ENCODE assay signal across 19 mouse cellular contexts in genomic region chr10:92389176-92389732, GRCm38 (mm10).
A peak's percentile ranks its signal among the peaks of the same experiment; 100 is the strongest.
DNase-seq lines count a peak whose midpoint lies in the region; ATAC-seq and TF ChIP-seq lines count a peak whose summit lies in the region.
"Had no signal": no experiment of that assay in that cellular context is flagged by ENCODE, and none has a peak within 500 bp of the region (broad histone marks: within the 10 kb centered on the region; RNA-seq: fewer than 3 reads in every experiment).

No protein-coding gene starts in this region.

- H3K4me3 ChIP-seq in embryonic facial prominence, embryonic 12.5 days, result no peak overlapping the region
- H3K4me3 ChIP-seq in embryonic facial prominence, embryonic 10.5 days, result no peak overlapping the region
- H3K4me3 ChIP-seq in midbrain, embryonic 14.5 days (replicated peaks; ENCODE audit: low read depth, low read length), result no peak overlapping the region
- H3K4me3 ChIP-seq in midbrain, embryonic 11.5 days (ENCODE audit: low read depth, low read length), result no peak overlapping the region
- H3K4me3 ChIP-seq in forebrain, embryonic 15.5 days, result no peak overlapping the region
- no peak overlapping the region for H3K4me3 ChIP-seq in neural tube, embryonic 14.5 days (ENCODE audit: low read depth, low read length)
- no peak overlapping the region for H3K4me3 ChIP-seq in thymus, adult 2 months (ENCODE audit: control insufficient read depth, insufficient read depth, low read length)
- H3K4me3 ChIP-seq: neural tube, embryonic 12.5 days had no signal

- no peak for DNase-seq in embryonic facial prominence, embryonic 10.5 days (ENCODE audit: low spot score)
- DNase-seq in midbrain, embryonic 14.5 days, result peak; percentile 62
- DNase-seq in midbrain, embryonic 11.5 days (ENCODE audit: low spot score, missing footprints), result no peak
- no peak for DNase-seq in gastrocnemius, adult 18-20 months (ENCODE audit: low spot score)
- no peak for DNase-seq in thymus, adult 2 months
- DNase-seq: adrenal gland, postnatal 10 days; cerebellum, adult 2 months; gastrocnemius, postnatal 36 days; heart, postnatal 10 days; kidney, adult 8-10 months; kidney, postnatal 4 days; liver; liver, postnatal 0 days; lung, postnatal 36 days; right cerebral cortex, postnatal 4 days had no signal

- no peaks in the 10 kb centered on the region for H3K27me3 ChIP-seq in embryonic facial prominence, embryonic 12.5 days
- no peaks in the 10 kb centered on the region for H3K27me3 ChIP-seq in embryonic facial prominence, embryonic 10.5 days (replicated peaks; ENCODE audit: low read depth, poor library complexity, severe bottlenecking)
- H3K27me3 ChIP-seq in midbrain, embryonic 14.5 days (ENCODE audit: control insufficient read depth, insufficient read depth, low read length), result no peaks in the 10 kb centered on the region
- H3K27me3 ChIP-seq in midbrain, embryonic 11.5 days (ENCODE audit: control insufficient read depth, insufficient read depth, low read length), result no peaks in the 10 kb centered on the region
- H3K27me3 ChIP-seq in forebrain, embryonic 15.5 days, result no peaks in the 10 kb centered on the region
- no peaks in the 10 kb centered on the region for H3K27me3 ChIP-seq in neural tube, embryonic 14.5 days (ENCODE audit: control insufficient read depth, insufficient read depth, low read length)
- H3K27me3 ChIP-seq in thymus, adult 2 months (ENCODE audit: control insufficient read depth, insufficient read depth, low read length), result no peaks in the 10 kb centered on the region
- H3K27me3 ChIP-seq: neural tube, embryonic 12.5 days had no signal

- no peaks in the 10 kb centered on the region for H3K4me1 ChIP-seq in embryonic facial prominence, embryonic 12.5 days
- no peaks in the 10 kb centered on the region for H3K4me1 ChIP-seq in embryonic facial prominence, embryonic 10.5 days
- H3K4me1 ChIP-seq in midbrain, embryonic 14.5 days (ENCODE audit: control insufficient read depth, insufficient read depth, low read length), result peaks cover 11% of the 10 kb centered on the region
- H3K4me1 ChIP-seq in midbrain, embryonic 11.5 days (ENCODE audit: control insufficient read depth, insufficient read depth, low read length), result 0 out of 2 replicates have a peak, but pooled peaks cover 2% of the 10 kb centered on the region
- peaks cover 8% of the 10 kb centered on the region for H3K4me1 ChIP-seq in forebrain, embryonic 15.5 days
- H3K4me1 ChIP-seq in neural tube, embryonic 14.5 days (ENCODE audit: control insufficient read depth, insufficient read depth, low read length), result no peaks in the 10 kb centered on the region
- H3K4me1 ChIP-seq in thymus, adult 2 months (replicated peaks; ENCODE audit: control insufficient read depth, insufficient read depth, low read length), result no peaks in the 10 kb centered on the region
- H3K4me1 ChIP-seq: neural tube, embryonic 12.5 days had no signal

- no peak overlapping the region for H3K27ac ChIP-seq in embryonic facial prominence, embryonic 12.5 days
- no peak overlapping the region for H3K27ac ChIP-seq in embryonic facial prominence, embryonic 10.5 days (replicated peaks)
- no peak overlapping the region; the same call in 1 of the 2 replicates for H3K27ac ChIP-seq in midbrain, embryonic 14.5 days (replicated peaks; ENCODE audit: low read depth, low read length)
- no peak overlapping the region for H3K27ac ChIP-seq in midbrain, embryonic 11.5 days (ENCODE audit: low read depth, low read length)
- H3K27ac ChIP-seq in forebrain, embryonic 15.5 days (replicated peaks), result peak overlapping the region; percentile 57
- H3K27ac ChIP-seq in neural tube, embryonic 14.5 days (ENCODE audit: low read depth, low read length), result no peak overlapping the region
- H3K27ac ChIP-seq in thymus, adult 2 months (ENCODE audit: control insufficient read depth, insufficient read depth, low read length), result no peak overlapping the region
- H3K27ac ChIP-seq: neural tube, embryonic 12.5 days had no signal

- ATAC-seq in embryonic facial prominence, embryonic 12.5 days (ENCODE audit: insufficient number of reproducible peaks, insufficient read depth, low FRiP score, low TSS enrichment), result 0 out of 2 replicates have a peak, but pooled peaks have one; percentile 35
- no peak for ATAC-seq in midbrain, embryonic 14.5 days (ENCODE audit: low FRiP score, low TSS enrichment)
- ATAC-seq in midbrain, embryonic 11.5 days (ENCODE audit: low FRiP score), result no peak
- ATAC-seq in forebrain, embryonic 15.5 days (replicated peaks), result 0 out of 2 replicates have a peak, but pooled peaks have one; percentile 35
- peak; percentile 41; the same call in 1 of the 2 replicates for ATAC-seq in neural tube, embryonic 14.5 days (ENCODE audit: low read depth)
- ATAC-seq: liver, postnatal 0 days had no signal

- no peak overlapping the region for H3K4me2 ChIP-seq in embryonic facial prominence, embryonic 12.5 days (replicated peaks)
- no peak overlapping the region for H3K4me2 ChIP-seq in midbrain, embryonic 14.5 days (ENCODE audit: low read length)
- H3K4me2 ChIP-seq in midbrain, embryonic 11.5 days, result no peak overlapping the region
- no peak overlapping the region for H3K4me2 ChIP-seq in forebrain, embryonic 15.5 days (replicated peaks)
- no peak overlapping the region; the same call in 1 of the 2 replicates for H3K4me2 ChIP-seq in neural tube, embryonic 14.5 days (ENCODE audit: low read depth, low read length)
- H3K4me2 ChIP-seq: neural tube, embryonic 12.5 days had no signal

- 65% methylated on average over 7 of the region's 7 CpGs for WGBS in embryonic facial prominence, embryonic 12.5 days
- 74% methylated on average over 7 of the region's 7 CpGs for WGBS in embryonic facial prominence, embryonic 10.5 days
- 37% methylated on average over 7 of the region's 7 CpGs for WGBS in midbrain, embryonic 14.5 days
- WGBS in midbrain, embryonic 11.5 days, result 60% methylated on average over 7 of the region's 7 CpGs
- WGBS in forebrain, embryonic 15.5 days, result 14% methylated on average over 7 of the region's 7 CpGs
- WGBS in neural tube, embryonic 14.5 days, result 22% methylated on average over 7 of the region's 7 CpGs
- WGBS in thymus, adult 2 months, result 86% methylated on average over 7 of the region's 7 CpGs

- H3K36me3 ChIP-seq in embryonic facial prominence, embryonic 12.5 days, result no peaks in the 10 kb centered on the region
- H3K36me3 ChIP-seq in embryonic facial prominence, embryonic 10.5 days (replicated peaks), result no peaks in the 10 kb centered on the region
- H3K36me3 ChIP-seq in midbrain, embryonic 14.5 days (ENCODE audit: control insufficient read depth, insufficient read depth, low read length), result no peaks in the 10 kb centered on the region
- H3K36me3 ChIP-seq in midbrain, embryonic 11.5 days (ENCODE audit: control insufficient read depth, insufficient read depth, low read length), result no peaks in the 10 kb centered on the region
- no peaks in the 10 kb centered on the region for H3K36me3 ChIP-seq in forebrain, embryonic 15.5 days
- H3K36me3 ChIP-seq in neural tube, embryonic 14.5 days (ENCODE audit: control insufficient read depth, insufficient read depth, low read length), result no peaks in the 10 kb centered on the region
- no peaks in the 10 kb centered on the region for H3K36me3 ChIP-seq in thymus, adult 2 months (ENCODE audit: control insufficient read depth, insufficient read depth, low read length)
- H3K36me3 ChIP-seq: neural tube, embryonic 12.5 days had no signal

- H3K9ac ChIP-seq in embryonic facial prominence, embryonic 12.5 days, result no peak overlapping the region
- H3K9ac ChIP-seq in midbrain, embryonic 14.5 days (replicated peaks; ENCODE audit: low read length), result no peak overlapping the region
- H3K9ac ChIP-seq in midbrain, embryonic 11.5 days (ENCODE audit: low read length), result no peak overlapping the region
- H3K9ac ChIP-seq in forebrain, embryonic 15.5 days (replicated peaks), result no peak overlapping the region
- H3K9ac ChIP-seq in neural tube, embryonic 14.5 days (replicated peaks; ENCODE audit: low read depth, low read length), result no peak overlapping the region
- H3K9ac ChIP-seq: liver, postnatal 0 days; neural tube, embryonic 12.5 days had no signal

- no peak for TF ChIP-seq POLR2A in thymus, adult 2 months (IDR thresholded peaks at IDR 0.05; ENCODE audit: control insufficient read depth, extremely low read depth, insufficient read depth, low read length, poor library complexity)

- TF ChIP-seq CTCF in thymus, adult 2 months (IDR thresholded peaks at IDR 0.05; ENCODE audit: borderline replicate concordance, control insufficient read depth, extremely low read depth, insufficient read depth, low read length, poor library complexity), result no peak

- H3K9me3 ChIP-seq in embryonic facial prominence, embryonic 12.5 days, result no peaks in the 10 kb centered on the region
- H3K9me3 ChIP-seq in embryonic facial prominence, embryonic 10.5 days, result no peaks in the 10 kb centered on the region
- H3K9me3 ChIP-seq in midbrain, embryonic 14.5 days (ENCODE audit: control insufficient read depth, low read length), result no peaks in the 10 kb centered on the region
- no peaks in the 10 kb centered on the region for H3K9me3 ChIP-seq in midbrain, embryonic 11.5 days (ENCODE audit: control insufficient read depth, low read length)
- H3K9me3 ChIP-seq in forebrain, embryonic 15.5 days, result no peaks in the 10 kb centered on the region
- H3K9me3 ChIP-seq in neural tube, embryonic 14.5 days (ENCODE audit: control insufficient read depth, low read length), result no peaks in the 10 kb centered on the region
- H3K9me3 ChIP-seq: neural tube, embryonic 12.5 days had no signal

Comparison
In these comparisons a context has a peak if more than half of its experiments do, and no peak if none do; other contexts are left out.
1. ATAC-seq: peak in embryonic facial prominence, embryonic 12.5 days (single experiment), forebrain, embryonic 15.5 days (single experiment) and neural tube, embryonic 14.5 days (single experiment); none in midbrain, embryonic 14.5 days (single experiment) and midbrain, embryonic 11.5 days (single experiment).